ENCODE assay signal across 8 mouse cellular contexts in genomic region chr2:30440211-30440700, GRCm38 (mm10). TPM values are rescaled to one million over a fixed set of nuclear protein-coding genes. Genes with fewer than 3 reads are reported as not detected.
DNase-seq lines count a peak whose midpoint lies in the region; ATAC-seq and TF ChIP-seq lines count a peak whose summit lies in the region.

No protein-coding gene starts in this region.

- H3K4me2 ChIP-seq in lung, embryonic 14.5 days = peak overlapping the region; percentile 80; the same call in 1 of the 2 replicates
- no peak overlapping the region for H3K4me2 ChIP-seq in forebrain, embryonic 16.5 days (ENCODE audit: low read length)
- no peak overlapping the region for H3K4me2 ChIP-seq in neural tube, embryonic 15.5 days

- peaks cover 67% of the 10 kb centered on the region for H3K36me3 ChIP-seq in lung, embryonic 14.5 days (ENCODE audit: insufficient read depth)
- H3K36me3 ChIP-seq in forebrain, embryonic 16.5 days (ENCODE audit: control insufficient read depth, insufficient read depth) = peaks cover 6% of the 10 kb centered on the region; the same call in 1 of the 2 replicates
- H3K36me3 ChIP-seq in neural tube, embryonic 15.5 days = peaks cover 44% of the 10 kb centered on the region

- H3K4me1 ChIP-seq in lung, embryonic 14.5 days (ENCODE audit: insufficient read depth) = peaks cover 47% of the 10 kb centered on the region
- peaks cover 31% of the 10 kb centered on the region for H3K4me1 ChIP-seq in forebrain, embryonic 16.5 days (replicated peaks; ENCODE audit: control insufficient read depth, insufficient read depth, low read length)
- peaks cover 54% of the 10 kb centered on the region for H3K4me1 ChIP-seq in neural tube, embryonic 15.5 days

- H3K4me3 ChIP-seq in lung, embryonic 14.5 days (ENCODE audit: low read depth, low read length) = no peak overlapping the region
- no peak overlapping the region for H3K4me3 ChIP-seq in forebrain, embryonic 16.5 days (replicated peaks; ENCODE audit: low read length)
- no peak overlapping the region for H3K4me3 ChIP-seq in neural tube, embryonic 15.5 days (replicated peaks)

- H3K9me3 ChIP-seq in lung, embryonic 14.5 days (ENCODE audit: low read depth, low read length) = no peaks in the 10 kb centered on the region
- no peaks in the 10 kb centered on the region for H3K9me3 ChIP-seq in forebrain, embryonic 16.5 days (ENCODE audit: control insufficient read depth, low read length)
- H3K9me3 ChIP-seq in neural tube, embryonic 15.5 days (replicated peaks) = no peaks in the 10 kb centered on the region

- H3K27ac ChIP-seq in lung, embryonic 14.5 days (ENCODE audit: low read depth) = peak overlapping the region; percentile 100
- peak overlapping the region; percentile 96 for H3K27ac ChIP-seq in forebrain, embryonic 16.5 days (ENCODE audit: low read length)
- H3K27ac ChIP-seq in neural tube, embryonic 15.5 days (replicated peaks) = peak overlapping the region; percentile 94

- no peaks in the 10 kb centered on the region for H3K27me3 ChIP-seq in lung, embryonic 14.5 days (ENCODE audit: insufficient read depth, low read length)
- no peaks in the 10 kb centered on the region for H3K27me3 ChIP-seq in forebrain, embryonic 16.5 days (replicated peaks; ENCODE audit: control insufficient read depth, insufficient read depth, low read length)
- H3K27me3 ChIP-seq in neural tube, embryonic 15.5 days (replicated peaks) = no peaks in the 10 kb centered on the region

- 23% methylated on average over 3 of the region's 3 CpGs for WGBS in lung, embryonic 14.5 days
- 29% methylated on average over 3 of the region's 3 CpGs for WGBS in forebrain, embryonic 16.5 days
- WGBS in neural tube, embryonic 15.5 days = 58% methylated on average over 3 of the region's 3 CpGs

- no peak for ATAC-seq in lung, embryonic 14.5 days (ENCODE audit: insufficient read depth)
- no peak for ATAC-seq in forebrain, embryonic 16.5 days
- ATAC-seq in neural tube, embryonic 15.5 days (ENCODE audit: low FRiP score) = no peak

- peak; percentile 71 for DNase-seq in lung, embryonic 14.5 days
- DNase-seq in lung, postnatal 36 days = no peak
- DNase-seq in kidney, postnatal 14 days = peak; percentile 73
- DNase-seq in thymus, postnatal 36 days = no peak
- DNase-seq in right cerebral cortex, postnatal 14 days = no peak
- no peak for DNase-seq in spleen, adult 12 weeks (ENCODE audit: low spot score)

- peak overlapping the region; percentile 19 for H3K9ac ChIP-seq in lung, embryonic 14.5 days
- no peak overlapping the region for H3K9ac ChIP-seq in forebrain, embryonic 16.5 days (replicated peaks; ENCODE audit: low read depth, low read length)
- H3K9ac ChIP-seq in neural tube, embryonic 15.5 days (replicated peaks) = 0 out of 2 replicates have a peak overlapping the region, but pooled peaks have one; percentile 15

- TF ChIP-seq CTCF in lung, embryonic 14.5 days (IDR thresholded peaks at IDR 0.05; ENCODE audit: low read depth) = no peak

RNA-seq across cellular contexts. Expression of gene Ptpa, which starts 24.4 kb away (rescaled TPM):
- 85.7 and 95.5 TPM in 2 replicates for polyA plus RNA-seq in lung, embryonic 14.5 days (2014; fragmentation: Nextera tagmentation; extraction: Ambion mirVana)
- 146 and 163 TPM in 2 replicates for polyA plus RNA-seq in forebrain, embryonic 16.5 days (2015; fragmentation: Nextera tagmentation; extraction: Ambion mirVana)
- polyA plus RNA-seq in neural tube, embryonic 15.5 days (2015; fragmentation: Nextera tagmentation; extraction: Ambion mirVana) = 138 and 145 TPM in 2 replicates

RNA-seq across cellular contexts. Expression of gene Crat, which starts 24.6 kb away (rescaled TPM):
- polyA plus RNA-seq in lung, embryonic 14.5 days (2014; fragmentation: Nextera tagmentation; extraction: Ambion mirVana) = 28.0 and 30.3 TPM in 2 replicates
- 21.3 and 21.4 TPM in 2 replicates for polyA plus RNA-seq in forebrain, embryonic 16.5 days (2015; fragmentation: Nextera tagmentation; extraction: Ambion mirVana)
- 21.3 and 26.8 TPM in 2 replicates for polyA plus RNA-seq in neural tube, embryonic 15.5 days (2015; fragmentation: Nextera tagmentation; extraction: Ambion mirVana)

RNA-seq across cellular contexts. Expression of gene Ier5l, which starts 33.8 kb away (rescaled TPM):
- 4.7 and 4.9 TPM in 2 replicates for polyA plus RNA-seq in lung, embryonic 14.5 days (2014; fragmentation: Nextera tagmentation; extraction: Ambion mirVana)
- 1.5 and 1.8 TPM in 2 replicates for polyA plus RNA-seq in forebrain, embryonic 16.5 days (2015; fragmentation: Nextera tagmentation; extraction: Ambion mirVana)
- 1.4 and 1.9 TPM in 2 replicates for polyA plus RNA-seq in neural tube, embryonic 15.5 days (2015; fragmentation: Nextera tagmentation; extraction: Ambion mirVana)

RNA-seq across cellular contexts. Expression of gene Dolpp1, which starts 48.2 kb away (rescaled TPM):
- 32.6 and 34.2 TPM in 2 replicates for polyA plus RNA-seq in lung, embryonic 14.5 days (2014; fragmentation: Nextera tagmentation; extraction: Ambion mirVana)
- 59.3 and 66.5 TPM in 2 replicates for polyA plus RNA-seq in forebrain, embryonic 16.5 days (2015; fragmentation: Nextera tagmentation; extraction: Ambion mirVana)
- 59.0 and 63.2 TPM in 2 replicates for polyA plus RNA-seq in neural tube, embryonic 15.5 days (2015; fragmentation: Nextera tagmentation; extraction: Ambion mirVana)

Comparison
In these comparisons a context has a peak if more than half of its experiments do, and no peak if none do; other contexts are left out.
1. DNase-seq: peak in lung, embryonic 14.5 days (single experiment) and kidney, postnatal 14 days (single experiment); none in lung, postnatal 36 days (single experiment), thymus, postnatal 36 days (0 of 2), right cerebral cortex, postnatal 14 days (single experiment) and spleen, adult 12 weeks (single experiment).
2. Peak in every context shown above with its lines, with median percentiles within 50 percentile points of each other: H3K27ac ChIP-seq.